Mouse (Mus musculus): ENCODE measurements at regions not wholly inside any gene's neighbourhood (a gene's known extent, or its start where the extent isn't known, plus 50 kb on each side); places are given as distances from the start of the nearest gene placed in this dataset.

DNA sequence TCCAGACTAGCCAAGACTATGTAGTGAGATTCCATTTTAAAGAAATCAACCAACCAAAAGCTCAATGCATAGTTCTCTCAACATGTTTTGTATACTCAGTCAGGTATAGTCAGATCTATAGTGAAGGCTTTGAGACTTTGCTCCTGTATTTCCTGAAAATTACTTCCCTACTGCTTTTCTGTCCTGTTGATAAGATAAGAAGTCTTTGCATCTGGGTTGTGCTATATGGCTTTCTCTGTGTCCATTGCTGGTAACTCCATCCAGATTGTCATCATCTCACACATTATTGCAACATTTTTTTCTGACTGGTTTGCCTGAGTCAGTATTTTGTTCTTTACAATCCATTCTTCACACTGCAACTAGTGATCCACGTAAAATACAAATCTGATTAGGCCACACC is 74.0 kb downstream of the Agtr2 start:
- Histone ChIP-seq H3K4me2 (no peak overlapping the region), H3K27me3 (no peaks in the 10 kb centered on the region), H3K4me1 (no peaks in the 10 kb centered on the region), H3K9ac (no peak overlapping the region), H3K36me3 (no peaks in the 10 kb centered on the region), H3K4me3 (no peak overlapping the region), H3K9me3 (no peaks in the 10 kb centered on the region), H3K27ac (no peak overlapping the region)
- 48% methylated on average over 1 of the region's 1 CpGs for WGBS
- no peak for ATAC-seq (ENCODE audit: borderline replicate concordance, extremely low read depth, low FRiP score, low TSS enrichment)

DNA sequence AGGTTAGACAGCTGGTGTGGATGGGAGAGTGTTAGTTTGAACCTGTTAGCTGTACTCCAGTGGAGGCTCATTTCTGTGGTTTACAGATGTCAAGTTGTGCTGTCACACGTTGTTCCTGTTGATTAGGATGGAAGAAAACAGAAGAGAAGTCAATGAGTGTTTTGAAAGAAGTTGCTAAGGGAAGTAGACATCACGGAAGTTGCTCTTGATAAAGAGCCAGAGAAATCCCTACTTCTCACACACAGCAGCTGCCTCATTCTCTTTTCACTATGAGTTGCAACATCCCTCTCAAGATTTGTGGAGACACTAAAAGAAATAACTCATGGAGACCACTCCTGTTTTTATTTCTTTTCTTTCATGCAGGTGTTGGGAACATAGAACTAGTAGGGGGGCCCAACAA is 82.3 kb downstream of the Agtr2 start:
- Histone ChIP-seq H3K27me3 (no peaks in the 10 kb centered on the region), H3K9ac (no peak overlapping the region), H3K4me1 (no peaks in the 10 kb centered on the region), H3K4me2 (no peak overlapping the region), H3K9me3 (no peaks in the 10 kb centered on the region), H3K27ac (0 out of 2 replicates have a peak overlapping the region, but pooled peaks have one; percentile 33), H3K36me3 (no peaks in the 10 kb centered on the region), H3K4me3 (no peak overlapping the region)
- 35% methylated on average over 2 of the region's 2 CpGs for WGBS
- ATAC-seq (ENCODE audit: borderline replicate concordance, extremely low read depth, low FRiP score, low TSS enrichment), result peak; percentile 59; the same call in 1 of the 2 replicates

DNA sequence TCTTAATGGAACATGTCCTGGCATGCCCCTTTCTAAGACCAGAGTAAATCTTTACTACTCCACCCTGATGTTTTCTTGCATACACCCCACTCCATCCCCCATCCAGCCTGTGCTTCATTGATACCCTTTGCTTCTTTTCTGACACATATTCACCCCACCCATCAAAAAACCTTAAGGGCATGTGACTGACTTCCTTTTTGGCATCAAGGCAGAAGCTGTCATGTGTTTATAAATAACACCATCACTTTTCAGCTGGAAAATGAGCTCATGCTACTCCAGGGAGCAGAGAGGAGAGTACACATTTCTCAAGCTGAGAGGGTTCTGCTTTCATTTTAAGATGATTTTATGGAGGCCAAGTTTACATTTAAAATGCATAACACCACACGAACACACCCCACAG is 83.2 kb downstream of the Agtr2 start:
- peak; percentile 72; the same call in 1 of the 2 replicates for ATAC-seq (ENCODE audit: borderline replicate concordance, extremely low read depth, low FRiP score, low TSS enrichment)
- Histone ChIP-seq H3K9ac (no peak overlapping the region), H3K9me3 (no peaks in the 10 kb centered on the region), H3K4me1 (no peaks in the 10 kb centered on the region), H3K4me3 (no peak overlapping the region), H3K27ac (peak overlapping the region; percentile 57), H3K36me3 (no peaks in the 10 kb centered on the region), H3K27me3 (no peaks in the 10 kb centered on the region), H3K4me2 (no peak overlapping the region)
- WGBS, result 46% methylated on average over 1 of the region's 1 CpGs

DNA sequence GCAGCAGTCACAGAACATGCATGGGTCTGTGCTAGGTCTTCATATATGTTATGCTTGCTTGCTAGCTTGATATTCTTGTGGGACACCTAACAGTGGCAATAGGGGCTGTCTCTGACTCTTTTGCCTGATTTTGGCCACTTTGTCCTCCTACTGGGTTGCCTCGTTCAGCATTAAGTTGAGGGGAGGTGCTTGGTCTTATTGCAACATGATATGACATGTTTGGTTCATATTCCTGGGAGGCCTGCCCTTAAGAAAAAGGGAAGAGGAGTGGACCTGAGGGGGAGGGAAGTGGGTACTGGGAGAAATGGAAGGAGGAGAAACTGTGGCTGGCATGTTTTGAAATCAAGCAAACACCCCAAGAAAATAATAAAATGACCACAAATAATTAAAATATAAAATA is 83.6 kb downstream of the Agtr2 start:
- H3K9ac ChIP-seq, result no peak overlapping the region
- 21% methylated on average over 1 of the region's 1 CpGs for WGBS
- H3K27ac ChIP-seq, result peak overlapping the region; percentile 57
- no peak for ATAC-seq (ENCODE audit: borderline replicate concordance, extremely low read depth, low FRiP score, low TSS enrichment)
- H3K4me2 ChIP-seq, result no peak overlapping the region
- H3K27me3 ChIP-seq, result no peaks in the 10 kb centered on the region
- no peaks in the 10 kb centered on the region for H3K9me3 ChIP-seq
- no peaks in the 10 kb centered on the region for H3K4me1 ChIP-seq
- H3K36me3 ChIP-seq, result no peaks in the 10 kb centered on the region
- no peak overlapping the region for H3K4me3 ChIP-seq

DNA sequence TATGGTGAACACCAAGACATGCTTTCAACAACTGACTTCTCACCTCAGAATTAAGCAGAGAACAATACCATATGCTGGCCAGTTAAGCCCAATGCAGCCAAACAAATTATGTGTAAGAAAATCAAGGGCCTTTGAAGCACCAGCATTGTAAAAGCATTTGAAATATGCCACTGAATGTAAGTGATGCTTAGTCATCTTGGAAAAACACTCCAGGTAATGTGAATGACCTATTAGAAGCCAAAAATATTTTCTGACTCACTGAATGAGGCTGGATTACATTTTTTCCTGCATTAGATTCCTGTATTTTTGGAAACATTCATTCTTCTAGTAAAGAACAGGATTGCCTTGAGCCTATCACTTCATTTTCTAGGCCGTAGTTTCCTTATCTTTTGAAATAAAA is 95.6 kb downstream of the Agtr2 start:
- ATAC-seq (ENCODE audit: borderline replicate concordance, extremely low read depth, low FRiP score, low TSS enrichment), result no peak
- Histone ChIP-seq H3K27me3 (no peaks in the 10 kb centered on the region), H3K4me1 (no peaks in the 10 kb centered on the region), H3K36me3 (no peaks in the 10 kb centered on the region), H3K4me2 (no peak overlapping the region), H3K4me3 (no peak overlapping the region), H3K9me3 (no peaks in the 10 kb centered on the region), H3K9ac (no peak overlapping the region), H3K27ac (no peak overlapping the region)
- WGBS, result 68% methylated on average over 1 of the region's 1 CpGs

DNA sequence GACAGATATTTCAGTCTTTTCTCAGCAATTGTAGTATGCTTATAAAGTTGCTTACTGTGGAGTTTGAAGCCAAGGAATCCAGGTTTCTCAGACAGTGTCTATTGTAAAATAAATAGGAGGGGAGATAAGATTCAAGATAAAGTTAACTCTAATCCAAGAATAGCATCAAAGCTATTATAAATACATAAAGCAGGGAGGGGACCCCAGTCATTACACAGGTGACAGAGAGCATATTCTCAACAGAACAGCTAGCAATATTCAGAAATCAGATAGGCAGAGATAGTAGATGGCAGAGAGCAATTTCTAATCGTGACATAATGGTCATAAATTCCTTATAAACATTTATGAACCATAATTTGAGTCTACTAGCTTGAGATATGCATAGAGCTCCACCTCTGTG is 101.7 kb downstream of the Agtr2 start:
- Histone ChIP-seq H3K27me3 (no peaks in the 10 kb centered on the region), H3K36me3 (no peaks in the 10 kb centered on the region), H3K4me3 (no peak overlapping the region), H3K9me3 (no peaks in the 10 kb centered on the region), H3K27ac (no peak overlapping the region), H3K4me2 (no peak overlapping the region), H3K4me1 (no peaks in the 10 kb centered on the region), H3K9ac (no peak overlapping the region)
- no peak for ATAC-seq (ENCODE audit: borderline replicate concordance, extremely low read depth, low FRiP score, low TSS enrichment)
- 55% methylated on average over 1 of the region's 1 CpGs for WGBS

DNA sequence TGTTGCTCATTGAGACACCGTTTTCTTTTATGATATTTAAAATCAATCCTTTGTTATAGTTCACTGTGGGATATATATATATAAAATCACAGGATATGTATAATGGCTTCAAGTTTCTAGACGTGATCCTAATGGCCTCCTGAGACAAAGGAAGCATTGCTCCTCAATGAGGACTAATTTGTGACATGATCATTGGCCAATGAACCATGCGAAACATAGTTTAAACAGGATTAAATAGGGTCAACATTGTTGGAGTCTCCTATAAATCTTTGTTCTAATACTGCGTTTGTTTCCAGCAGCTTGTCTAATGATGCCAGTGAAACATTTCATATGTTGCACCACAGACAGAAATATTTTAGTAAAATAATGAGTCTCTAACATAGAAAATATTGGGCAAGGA is 105.5 kb downstream of the Agtr2 start:
- no peak for ATAC-seq (ENCODE audit: borderline replicate concordance, extremely low read depth, low FRiP score, low TSS enrichment)
- Histone ChIP-seq H3K9ac (no peak overlapping the region), H3K4me1 (no peaks in the 10 kb centered on the region), H3K4me3 (no peak overlapping the region), H3K27me3 (no peaks in the 10 kb centered on the region), H3K9me3 (no peaks in the 10 kb centered on the region), H3K36me3 (no peaks in the 10 kb centered on the region), H3K4me2 (no peak overlapping the region), H3K27ac (no peak overlapping the region)
- 57% methylated on average over 4 of the region's 4 CpGs for WGBS
